9 mouse cellular contexts compared by ENCODE assay signal in the genomic region with DNA sequence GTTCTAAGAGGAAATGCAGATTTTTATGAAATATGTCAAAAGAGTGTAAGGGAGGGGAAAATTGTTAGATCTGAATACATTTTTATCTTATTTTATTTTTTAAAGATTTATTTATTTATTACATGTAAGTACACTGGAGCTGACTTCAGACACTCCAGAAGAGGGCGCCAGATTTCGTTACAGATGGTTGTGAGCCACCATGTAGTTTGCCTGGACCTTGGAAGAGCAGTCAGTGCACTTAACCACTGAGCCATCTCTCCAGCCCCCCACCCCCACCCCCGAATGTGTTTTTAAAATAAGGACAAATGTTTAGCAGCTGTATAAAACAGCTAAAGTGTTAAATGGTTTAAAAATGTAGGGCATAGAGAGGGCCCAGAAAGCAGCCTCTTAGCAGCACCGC. TPM values are rescaled to one million over a fixed set of nuclear protein-coding genes. Genes with fewer than 3 reads are reported as not detected.
DNase-seq lines count a peak whose midpoint lies in the region; ATAC-seq and TF ChIP-seq lines count a peak whose summit lies in the region.
"Had no signal": no experiment of that assay in that cellular context is flagged by ENCODE, and none has a peak within 500 bp of the region (broad histone marks: within the 10 kb centered on the region; RNA-seq: fewer than 3 reads in every experiment).

No protein-coding gene starts in this region.

- peak; percentile 40 for DNase-seq in hindbrain, embryonic 10.5 days (ENCODE audit: low spot score)
- DNase-seq in B cell, adult 2 months = peak; percentile 71 to 74
- DNase-seq in adrenal gland, adult 2 months = peak; percentile 58
- DNase-seq in gastrocnemius, adult 18-20 months (ENCODE audit: low spot score) = peak; percentile 57
- DNase-seq in layer of hippocampus, adult 2 months (ENCODE audit: low spot score in 2 of 2) = peak; percentile 39 to 44
- DNase-seq in natural killer cell, adult 2 months (ENCODE audit: low spot score in 2 of 2) = peak; percentile 50 to 70

- no peak overlapping the region for H3K27ac ChIP-seq in hindbrain, embryonic 10.5 days
- H3K27ac ChIP-seq in hindbrain, embryonic 13.5 days = no peak overlapping the region
- H3K27ac ChIP-seq in layer of hippocampus, adult 2 months = no peak overlapping the region

- ATAC-seq in hindbrain, embryonic 13.5 days (ENCODE audit: low FRiP score) = no peak
- ATAC-seq in megakaryocyte-erythroid progenitor cell, adult 5-6 weeks (replicated peaks; ENCODE audit: low FRiP score, low TSS enrichment, poor library complexity, severe bottlenecking) = no peak

- H3K36me3 ChIP-seq in hindbrain, embryonic 10.5 days = no peaks in the 10 kb centered on the region
- no peaks in the 10 kb centered on the region for H3K36me3 ChIP-seq in hindbrain, embryonic 13.5 days

- TF ChIP-seq CTCF in layer of hippocampus, adult 2 months (conservative IDR thresholded peaks at IDR 0.05) = peak; percentile 85

- peaks cover 14% of the 10 kb centered on the region for H3K27me3 ChIP-seq in hindbrain, embryonic 10.5 days (ENCODE audit: insufficient read depth, poor library complexity, severe bottlenecking)
- H3K27me3 ChIP-seq in hindbrain, embryonic 13.5 days = peaks cover 11% of the 10 kb centered on the region

- no peak overlapping the region for H3K4me3 ChIP-seq in hindbrain, embryonic 10.5 days
- H3K4me3 ChIP-seq in hindbrain, embryonic 13.5 days = no peak overlapping the region
- no peak overlapping the region for H3K4me3 ChIP-seq in layer of hippocampus, adult 2 months
- H3K4me3 ChIP-seq: myocyte had no signal

- H3K9me3 ChIP-seq in hindbrain, embryonic 10.5 days = no peaks in the 10 kb centered on the region
- no peaks in the 10 kb centered on the region for H3K9me3 ChIP-seq in hindbrain, embryonic 13.5 days

- WGBS in hindbrain, embryonic 10.5 days = 28% methylated on average over 4 of the region's 4 CpGs
- 26% methylated on average over 4 of the region's 4 CpGs for WGBS in hindbrain, embryonic 13.5 days

- H3K4me2 ChIP-seq in hindbrain, embryonic 13.5 days = no peak overlapping the region

- no peaks in the 10 kb centered on the region for H3K4me1 ChIP-seq in hindbrain, embryonic 10.5 days (replicated peaks)
- H3K4me1 ChIP-seq in hindbrain, embryonic 13.5 days (replicated peaks) = no peaks in the 10 kb centered on the region

- no peak overlapping the region for H3K9ac ChIP-seq in hindbrain, embryonic 13.5 days

RNA-seq across cellular contexts. Expression of a gene that starts 15.6 kb away (rescaled TPM):
- 18.6 TPM in 2 replicates for polyA plus RNA-seq in hindbrain, embryonic 10.5 days (2016; fragmentation: Nextera tagmentation; extraction: Ambion mirVana)
- 20.5 and 21.6 TPM in 2 replicates for polyA plus RNA-seq in hindbrain, embryonic 13.5 days (2015; fragmentation: Nextera tagmentation; extraction: Ambion mirVana)
- total RNA-seq in adrenal gland, adult 2 months (2021) = 10 to 100 TPM; 15.3 to 21.0 TPM
- 13.5 and 15.5 TPM in 2 replicates for polyA plus RNA-seq in adrenal gland, adult 2 months (2012; rRNA removed)
- total RNA-seq in gastrocnemius, adult 18-20 months (2021) = 1 to 10 TPM; 4.6 to 5.0 TPM
- 10 to 100 TPM; 17.9 to 22.7 TPM for total RNA-seq in layer of hippocampus, adult 2 months (2021)
- total RNA-seq in megakaryocyte-erythroid progenitor cell, adult 5-6 weeks (2014; fragmentation: Nextera tagmentation) = 8.9 and 9.9 TPM in 2 replicates
- total RNA-seq in megakaryocyte-erythroid progenitor cell, adult 5-6 weeks (2017) = 11.8 and 21.9 TPM in 2 replicates

RNA-seq across cellular contexts. Expression of a gene that starts 41.5 kb away (rescaled TPM):
- polyA plus RNA-seq in hindbrain, embryonic 10.5 days (2016; fragmentation: Nextera tagmentation; extraction: Ambion mirVana) = 48.1 and 51.3 TPM in 2 replicates
- polyA plus RNA-seq in hindbrain, embryonic 13.5 days (2015; fragmentation: Nextera tagmentation; extraction: Ambion mirVana) = 27.9 and 29.6 TPM in 2 replicates
- total RNA-seq in adrenal gland, adult 2 months (2021) = 10 to 100 TPM in 1 of 2 experiments, 1 to 10 TPM in 1; 6.2 to 11.1 TPM
- 10.4 and 13.3 TPM in 2 replicates for polyA plus RNA-seq in adrenal gland, adult 2 months (2012; rRNA removed)
- total RNA-seq in gastrocnemius, adult 18-20 months (2021) = 1 to 10 TPM; 4.0 to 7.8 TPM
- 10 to 100 TPM; 18.5 to 19.2 TPM for total RNA-seq in layer of hippocampus, adult 2 months (2021)
- 2.6 and 19.8 TPM in 2 replicates for total RNA-seq in megakaryocyte-erythroid progenitor cell, adult 5-6 weeks (2014; fragmentation: Nextera tagmentation)
- 1.9 and 14.4 TPM in 2 replicates for total RNA-seq in megakaryocyte-erythroid progenitor cell, adult 5-6 weeks (2017)

RNA-seq across cellular contexts. Expression of a gene that starts 55.5 kb away (rescaled TPM):
- polyA plus RNA-seq in hindbrain, embryonic 10.5 days (2016; fragmentation: Nextera tagmentation; extraction: Ambion mirVana) = 57.8 and 59.7 TPM in 2 replicates
- 31.6 and 39.4 TPM in 2 replicates for polyA plus RNA-seq in hindbrain, embryonic 13.5 days (2015; fragmentation: Nextera tagmentation; extraction: Ambion mirVana)
- 10 to 100 TPM; 20.2 to 29.4 TPM for total RNA-seq in adrenal gland, adult 2 months (2021)
- 49.1 and 66.3 TPM in 2 replicates for polyA plus RNA-seq in adrenal gland, adult 2 months (2012; rRNA removed)
- 1 to 10 TPM; 9.2 to 9.9 TPM for total RNA-seq in gastrocnemius, adult 18-20 months (2021)
- 10 to 100 TPM; 17.8 to 23.7 TPM for total RNA-seq in layer of hippocampus, adult 2 months (2021)
- total RNA-seq in megakaryocyte-erythroid progenitor cell, adult 5-6 weeks (2014; fragmentation: Nextera tagmentation) = 1.6 and 2.1 TPM in 2 replicates
- 3.1 and 3.2 TPM in 2 replicates for total RNA-seq in megakaryocyte-erythroid progenitor cell, adult 5-6 weeks (2017)

RNA-seq across cellular contexts. Expression of a gene that starts 55.6 kb away (rescaled TPM):
- polyA plus RNA-seq in hindbrain, embryonic 10.5 days (2016; fragmentation: Nextera tagmentation; extraction: Ambion mirVana) = 1.1 and 1.2 TPM in 2 replicates
- 2.7 and 4.6 TPM in 2 replicates for polyA plus RNA-seq in hindbrain, embryonic 13.5 days (2015; fragmentation: Nextera tagmentation; extraction: Ambion mirVana)
- under 1 TPM; 0.46 to 0.73 TPM for total RNA-seq in adrenal gland, adult 2 months (2021)
- polyA plus RNA-seq in adrenal gland, adult 2 months (2012; rRNA removed) = 0.55 and 0.62 TPM in 2 replicates
- total RNA-seq in gastrocnemius, adult 18-20 months (2021) = not detected
- total RNA-seq in layer of hippocampus, adult 2 months (2021) = 1 to 10 TPM; 7.8 to 9.7 TPM
- total RNA-seq in megakaryocyte-erythroid progenitor cell, adult 5-6 weeks (2014; fragmentation: Nextera tagmentation) = 0.84 TPM in 1 of 2 replicates, not detected in the other
- total RNA-seq in megakaryocyte-erythroid progenitor cell, adult 5-6 weeks (2017) = not detected in 2 replicates
